Mouse (Mus musculus): Measurements from ENCODE around the gene Ugt8a. TPM values are rescaled to one million over a fixed set of nuclear protein-coding genes. Genes with fewer than 3 reads are reported as not detected.

Ugt8a gene
- total and polyA plus RNA-seq, 2 experiments from 2014 or later = 0.46 TPM; not detected in 1

GRCm38 (mm10) chr3:125935796-125936195 is 2.6 kb downstream of the Ugt8a start:
- ATAC-seq (ENCODE audit: insufficient read depth, low read depth) = no peak
- H3K4me1 ChIP-seq (ENCODE audit: control insufficient read depth, insufficient read depth) = no peaks in the 10 kb centered on the region
- TF ChIP-seq CTCF (IDR thresholded peaks at IDR 0.05; ENCODE audit: low read depth) = no peak
- no peak for TF ChIP-seq EP300 (IDR thresholded peaks at IDR 0.05; ENCODE audit: low read depth)
- no peaks in the 10 kb centered on the region for H3K36me3 ChIP-seq (replicated peaks; ENCODE audit: control insufficient read depth, insufficient read depth, low read length)
- DNase-seq (ENCODE audit: low spot score) = no peak
- H3K9ac ChIP-seq (replicated peaks; ENCODE audit: low read depth, low read length) = no peak overlapping the region
- peaks cover 29% of the 10 kb centered on the region for H3K27me3 ChIP-seq (ENCODE audit: control insufficient read depth, insufficient read depth, low read length)
- H3K9me3 ChIP-seq (replicated peaks; ENCODE audit: control insufficient read depth, low read length) = no peaks in the 10 kb centered on the region
- no peak overlapping the region for H3K4me3 ChIP-seq (ENCODE audit: low read depth, low read length)
- no peak overlapping the region for H3K4me2 ChIP-seq (ENCODE audit: low read depth, low read length)
- H3K27ac ChIP-seq (ENCODE audit: low read depth) = no peak overlapping the region

- TF ChIP-seq CTCF (IDR thresholded peaks at IDR 0.05; ENCODE audit: low read depth) (no peak), EP300 (IDR thresholded peaks at IDR 0.05; ENCODE audit: low read depth) (no peak)
- 82% methylated on average over 3 of the region's 3 CpGs for WGBS
- no peaks in the 10 kb centered on the region for H3K9me3 ChIP-seq (replicated peaks; ENCODE audit: control insufficient read depth, low read length)
- H3K9ac ChIP-seq (replicated peaks; ENCODE audit: low read depth, low read length) = no peak overlapping the region
- H3K4me1 ChIP-seq (ENCODE audit: control insufficient read depth, insufficient read depth) = no peaks in the 10 kb centered on the region
- no peaks in the 10 kb centered on the region for H3K36me3 ChIP-seq (replicated peaks; ENCODE audit: control insufficient read depth, insufficient read depth, low read length)
- DNase-seq (ENCODE audit: low spot score) = no peak
- no peak overlapping the region for H3K4me3 ChIP-seq (ENCODE audit: low read depth, low read length)
- H3K27ac ChIP-seq (ENCODE audit: low read depth) = no peak overlapping the region
- no peak overlapping the region for H3K4me2 ChIP-seq (ENCODE audit: low read depth, low read length)
- peaks cover 12% of the 10 kb centered on the region for H3K27me3 ChIP-seq (ENCODE audit: control insufficient read depth, insufficient read depth, low read length)
- ATAC-seq (ENCODE audit: insufficient read depth, low read depth) = no peak
These were observed 5.7 kb downstream of the Ugt8a start for GRCm38 (mm10) chr3:125932594-125933237.

GRCm38 (mm10) chr3:125931059-125931458 is 7.4 kb downstream of the Ugt8a start:
- Histone ChIP-seq H3K4me2 (ENCODE audit: low read depth, low read length) (no peak overlapping the region), H3K27ac (ENCODE audit: low read depth) (no peak overlapping the region), H3K27me3 (ENCODE audit: control insufficient read depth, insufficient read depth, low read length) (no peaks in the 10 kb centered on the region), H3K9ac (replicated peaks; ENCODE audit: low read depth, low read length) (no peak overlapping the region), H3K4me3 (ENCODE audit: low read depth, low read length) (no peak overlapping the region), H3K36me3 (replicated peaks; ENCODE audit: control insufficient read depth, insufficient read depth, low read length) (no peaks in the 10 kb centered on the region), H3K4me1 (ENCODE audit: control insufficient read depth, insufficient read depth) (no peaks in the 10 kb centered on the region), H3K9me3 (replicated peaks; ENCODE audit: control insufficient read depth, low read length) (no peaks in the 10 kb centered on the region)
- no peak for DNase-seq (ENCODE audit: low spot score)
- WGBS = 29% methylated on average over 1 of the region's 1 CpGs
- TF ChIP-seq EP300 (IDR thresholded peaks at IDR 0.05; ENCODE audit: low read depth) (no peak), CTCF (IDR thresholded peaks at IDR 0.05; ENCODE audit: low read depth) (no peak)
- no peak for ATAC-seq (ENCODE audit: insufficient read depth, low read depth)

- H3K4me1 ChIP-seq (ENCODE audit: control insufficient read depth, insufficient read depth) = no peaks in the 10 kb centered on the region
- TF ChIP-seq CTCF (IDR thresholded peaks at IDR 0.05; ENCODE audit: low read depth) = no peak
- TF ChIP-seq EP300 (IDR thresholded peaks at IDR 0.05; ENCODE audit: low read depth) = no peak
- DNase-seq (ENCODE audit: low spot score) = no peak
- no peaks in the 10 kb centered on the region for H3K36me3 ChIP-seq (replicated peaks; ENCODE audit: control insufficient read depth, insufficient read depth, low read length)
- 59% methylated on average over 2 of the region's 2 CpGs for WGBS
- H3K9me3 ChIP-seq (replicated peaks; ENCODE audit: control insufficient read depth, low read length) = no peaks in the 10 kb centered on the region
- no peak overlapping the region for H3K4me2 ChIP-seq (ENCODE audit: low read depth, low read length)
- no peak for ATAC-seq (ENCODE audit: insufficient read depth, low read depth)
- H3K27ac ChIP-seq (ENCODE audit: low read depth) = no peak overlapping the region
- no peak overlapping the region for H3K9ac ChIP-seq (replicated peaks; ENCODE audit: low read depth, low read length)
- no peaks in the 10 kb centered on the region for H3K27me3 ChIP-seq (ENCODE audit: control insufficient read depth, insufficient read depth, low read length)
- no peak overlapping the region for H3K4me3 ChIP-seq (ENCODE audit: low read depth, low read length)
These were observed 17.5 kb downstream of the Ugt8a start for GRCm38 (mm10) chr3:125920876-125921275.

GRCm38 (mm10) chr3:125898976-125899375 is 39.4 kb downstream of the Ugt8a start:
- no peak overlapping the region for H3K4me3 ChIP-seq (ENCODE audit: low read depth, low read length)

GRCm38 (mm10) chr3:125887109-125887508 is 51.3 kb downstream of the Ugt8a start:
- Histone ChIP-seq H3K9me3 (replicated peaks; ENCODE audit: control insufficient read depth, low read length) (no peaks in the 10 kb centered on the region), H3K27me3 (ENCODE audit: control insufficient read depth, insufficient read depth, low read length) (no peaks in the 10 kb centered on the region), H3K9ac (replicated peaks; ENCODE audit: low read depth, low read length) (no peak overlapping the region), H3K27ac (ENCODE audit: low read depth) (no peak overlapping the region), H3K4me2 (ENCODE audit: low read depth, low read length) (no peak overlapping the region), H3K4me3 (ENCODE audit: low read depth, low read length) (no peak overlapping the region), H3K36me3 (replicated peaks; ENCODE audit: control insufficient read depth, insufficient read depth, low read length) (no peaks in the 10 kb centered on the region), H3K4me1 (ENCODE audit: control insufficient read depth, insufficient read depth) (no peaks in the 10 kb centered on the region)
- 63% methylated on average over 2 of the region's 2 CpGs for WGBS
- no peak for ATAC-seq (ENCODE audit: insufficient read depth, low read depth)
- no peak for DNase-seq (ENCODE audit: low spot score)
- no peak for TF ChIP-seq EP300 (IDR thresholded peaks at IDR 0.05; ENCODE audit: low read depth)
- TF ChIP-seq CTCF (IDR thresholded peaks at IDR 0.05; ENCODE audit: low read depth) = no peak

More at GRCm38 (mm10) chr3:125898976-125899375, 39.4 kb downstream of the Ugt8a start:
- no peak for TF ChIP-seq CTCF (IDR thresholded peaks at IDR 0.05; ENCODE audit: low read depth)
- no peak for TF ChIP-seq EP300 (IDR thresholded peaks at IDR 0.05; ENCODE audit: low read depth)
- DNase-seq (ENCODE audit: low spot score) (no peak), ATAC-seq (ENCODE audit: insufficient read depth, low read depth) (no peak)
- no peak overlapping the region for H3K4me2 ChIP-seq (ENCODE audit: low read depth, low read length)
- H3K4me1 ChIP-seq (ENCODE audit: control insufficient read depth, insufficient read depth) = no peaks in the 10 kb centered on the region
- no peaks in the 10 kb centered on the region for H3K9me3 ChIP-seq (replicated peaks; ENCODE audit: control insufficient read depth, low read length)
- WGBS = 78% methylated on average over 1 of the region's 1 CpGs
- H3K27me3 ChIP-seq (ENCODE audit: control insufficient read depth, insufficient read depth, low read length) = no peaks in the 10 kb centered on the region
- H3K36me3 ChIP-seq (replicated peaks; ENCODE audit: control insufficient read depth, insufficient read depth, low read length) = no peaks in the 10 kb centered on the region
- no peak overlapping the region for H3K9ac ChIP-seq (replicated peaks; ENCODE audit: low read depth, low read length)
- no peak overlapping the region for H3K27ac ChIP-seq (ENCODE audit: low read depth)

Data from heart, postnatal 0 days (tissue).